Mouse (Mus musculus): ENCODE data around the gene Abcb7.

- no peak for TF ChIP-seq JUN (IDR thresholded peaks at IDR 0.05; ENCODE audit: insufficient read depth, low read depth, low read length)
- no peak for TF ChIP-seq CTCF (conservative IDR thresholded peaks at IDR 0.05 in 1 of 2, IDR thresholded peaks at IDR 0.05 in 1 of 2; ENCODE audit: low read depth in 2 of 2, low read length in 2 of 2)
- TF ChIP-seq ELF1 (IDR thresholded peaks at IDR 0.05; ENCODE audit: low read depth, low read length): no peak
- TF ChIP-seq GABPA (IDR thresholded peaks at IDR 0.05; ENCODE audit: insufficient replicate concordance, low read depth, low read length): no peak
- TF ChIP-seq NRF1 (IDR thresholded peaks at IDR 0.05; ENCODE audit: low read depth, low read length): no peak
Observed at GRCm38 (mm10) chrX:104291721-104292120, 121.9 kb downstream of the Abcb7 start.

Data from CH12.LX (cell line).